Mouse (Mus musculus) embryonic fibroblast, embryonic 13.5 days (primary cell): ENCODE measurements at regions not wholly inside any gene's neighbourhood (a gene's known extent, or its start where the extent isn't known, plus 50 kb on each side); places are given as distances from the start of the nearest gene placed in this dataset.

Source experiments
- H3K27ac ChIP-seq: 2 replicates; pipeline ENCODE4 v1.5.1; 2012; ENCODE audit warnings: low read length, control low read depth, inconsistent platforms; ENCODE audit not compliant: insufficient read depth
- H3K4me1 ChIP-seq: 2 replicates; pipeline ENCODE4 v1.6.1; 2011; ENCODE audit warnings: low read length; ENCODE audit not compliant: control insufficient read depth, insufficient read depth
- H3K4me3 ChIP-seq: 2 replicates; pipeline ENCODE4 v1.5.1; 2011; ENCODE audit warnings: mild to moderate bottlenecking, control low read depth, low read length; ENCODE audit not compliant: insufficient read depth
- CTCF ChIP-seq: IDR thresholded peaks from 2 replicates; pipeline ENCODE4 v1.5.1; 2011; ENCODE audit warnings: mild to moderate bottlenecking, control low read depth, low read length, moderate library complexity, borderline replicate concordance; ENCODE audit not compliant: insufficient read depth
- POLR2A ChIP-seq: IDR thresholded peaks from 2 replicates; pipeline ENCODE4 v1.6.1; 2011; ENCODE audit warnings: low read depth, mild to moderate bottlenecking, control low read depth, low read length, moderate library complexity

DNA sequence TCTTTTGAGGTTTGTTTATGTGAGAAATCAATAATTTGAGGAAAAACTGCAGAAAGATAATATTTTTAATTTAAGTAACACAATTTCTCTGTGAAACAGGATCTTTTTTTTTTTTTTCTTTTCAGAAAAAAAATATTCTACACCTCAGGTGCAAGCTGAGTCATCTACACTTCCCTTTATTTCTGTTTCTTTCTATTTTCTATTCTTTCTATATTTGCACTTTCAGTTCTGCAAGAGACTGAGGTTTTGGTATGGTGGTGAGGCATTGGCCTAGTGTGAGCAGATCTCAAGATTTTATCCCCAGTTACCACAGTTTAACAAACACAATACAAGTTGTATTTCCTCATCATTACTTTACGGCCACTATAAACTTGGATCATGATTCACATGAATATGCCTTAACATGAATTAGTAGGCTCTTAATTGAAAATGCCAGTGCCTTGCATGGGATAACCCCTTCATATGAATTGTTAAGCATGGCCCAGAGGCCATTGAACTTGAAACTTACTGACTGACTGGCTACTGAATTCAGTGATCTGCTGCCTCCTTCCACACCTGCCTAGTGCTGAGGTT, 1278.1 kb downstream of the Stim2 start:
- no peak overlapping the region for H3K27ac ChIP-seq
- H3K4me1 ChIP-seq, result no peaks in the 10 kb centered on the region
- TF ChIP-seq CTCF, result no peak
- no peak for TF ChIP-seq POLR2A
- no peak overlapping the region for H3K4me3 ChIP-seq

DNA sequence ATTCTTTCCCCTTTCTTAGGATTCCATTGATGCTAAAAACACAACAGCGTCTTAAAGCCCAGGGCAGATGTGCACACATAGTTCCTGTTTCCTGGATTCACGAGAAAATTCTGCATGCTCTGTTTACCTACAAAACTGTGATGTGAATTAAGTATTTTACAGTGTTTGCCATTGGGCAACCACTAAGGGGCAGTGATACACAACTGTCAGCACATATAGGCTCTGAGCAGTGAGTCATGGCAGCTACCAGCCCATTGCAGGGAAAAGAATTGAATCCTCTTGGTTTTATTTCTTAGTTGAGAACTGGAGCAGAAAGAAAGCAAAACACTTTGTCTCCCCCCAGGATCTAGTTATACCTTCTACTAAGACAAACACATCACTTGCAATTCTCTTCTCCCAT, 1295.0 kb downstream of the Stim2 start:
- no peak overlapping the region for H3K27ac ChIP-seq
- TF ChIP-seq POLR2A (no peak), CTCF (peak; percentile 27; the same call in 1 of the 2 replicates)
- no peak overlapping the region for H3K4me3 ChIP-seq
- no peaks in the 10 kb centered on the region for H3K4me1 ChIP-seq

DNA sequence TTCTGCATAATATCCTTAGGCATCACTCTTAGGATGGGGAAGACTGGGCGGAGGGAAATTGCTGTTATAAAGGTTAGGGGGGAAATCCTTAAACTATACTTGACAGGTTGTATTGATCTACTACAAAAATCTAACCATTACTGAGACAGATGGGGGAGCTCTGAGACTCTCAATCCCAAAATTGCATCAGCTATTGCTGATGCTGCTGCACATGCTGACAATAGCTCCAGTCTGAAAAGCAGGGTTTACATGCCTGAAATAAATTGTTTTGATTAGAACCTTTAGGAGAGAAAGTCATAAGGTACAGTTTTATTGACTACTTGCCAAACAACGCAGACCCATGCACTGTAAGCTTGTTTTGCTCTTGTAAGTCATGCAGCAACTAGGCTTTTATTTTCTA, 1295.7 kb downstream of the Stim2 start:
- Histone ChIP-seq H3K27ac (no peak overlapping the region), H3K4me3 (no peak overlapping the region), H3K4me1 (no peaks in the 10 kb centered on the region)
- TF ChIP-seq POLR2A, result no peak
- no peak for TF ChIP-seq CTCF

DNA sequence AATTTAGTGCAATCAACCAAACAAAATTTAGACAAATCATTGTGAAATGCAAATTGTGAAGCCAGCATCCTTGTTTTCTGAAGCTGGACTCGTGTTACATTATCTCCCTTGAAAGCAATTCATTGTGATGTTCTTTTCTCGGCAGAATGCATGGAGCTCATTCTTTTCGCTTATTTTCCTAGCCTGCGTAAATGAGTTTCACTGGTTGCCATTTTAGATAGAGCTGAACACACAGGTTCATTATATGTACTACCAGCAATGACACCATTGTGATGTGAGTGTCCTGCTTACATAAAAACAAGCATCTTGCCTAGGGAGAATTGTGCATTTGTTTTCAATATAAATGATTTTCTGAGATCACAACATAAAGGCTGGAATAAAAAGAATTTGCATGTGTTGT, 1296.5 kb downstream of the Stim2 start:
- Histone ChIP-seq H3K4me1 (no peaks in the 10 kb centered on the region), H3K4me3 (no peak overlapping the region), H3K27ac (no peak overlapping the region)
- TF ChIP-seq CTCF (no peak), POLR2A (no peak)

DNA sequence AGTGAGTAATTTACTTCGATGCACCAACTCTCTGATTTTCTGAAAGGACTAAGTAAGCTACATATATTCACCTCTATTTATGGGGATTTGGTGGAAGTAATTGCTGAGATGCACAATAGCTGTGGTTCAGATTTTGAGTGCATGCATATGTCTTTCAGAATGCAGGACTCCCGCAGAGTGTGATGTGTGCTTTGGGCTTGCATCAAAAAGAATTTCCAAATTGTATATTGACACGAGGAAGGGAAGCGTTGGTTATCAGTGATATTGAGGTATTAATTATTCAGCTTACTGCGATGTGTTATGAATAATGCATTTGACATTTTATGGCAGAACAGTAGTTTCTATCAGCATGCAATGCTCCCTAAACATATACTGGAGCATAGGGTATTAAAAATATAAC, 1303.2 kb downstream of the Stim2 start:
- TF ChIP-seq CTCF, result no peak
- no peak for TF ChIP-seq POLR2A
- H3K4me1 ChIP-seq, result no peaks in the 10 kb centered on the region
- no peak overlapping the region for H3K4me3 ChIP-seq
- no peak overlapping the region for H3K27ac ChIP-seq

DNA sequence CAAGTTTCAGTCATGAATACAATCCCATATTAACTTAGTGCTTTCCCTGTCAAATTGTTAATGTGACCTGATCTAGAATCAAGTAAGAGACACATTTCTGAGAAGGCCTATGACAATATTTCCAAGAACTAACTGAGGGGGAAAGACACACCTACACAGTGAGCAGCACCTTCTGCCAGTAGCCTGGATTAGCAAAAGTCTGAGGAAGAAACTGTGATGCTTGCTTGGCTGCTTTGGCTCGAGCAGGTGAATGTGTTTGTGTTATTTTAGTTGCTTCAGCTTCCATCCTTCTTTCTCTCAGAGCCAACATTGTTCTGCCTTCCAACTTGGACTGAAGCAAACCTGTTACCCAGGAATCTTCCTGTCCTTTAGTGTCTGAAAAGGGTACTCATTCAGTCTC, 1347.7 kb downstream of the Stim2 start:
- Histone ChIP-seq H3K4me1 (no peaks in the 10 kb centered on the region), H3K4me3 (no peak overlapping the region), H3K27ac (no peak overlapping the region)
- TF ChIP-seq POLR2A (no peak), CTCF (no peak)

DNA sequence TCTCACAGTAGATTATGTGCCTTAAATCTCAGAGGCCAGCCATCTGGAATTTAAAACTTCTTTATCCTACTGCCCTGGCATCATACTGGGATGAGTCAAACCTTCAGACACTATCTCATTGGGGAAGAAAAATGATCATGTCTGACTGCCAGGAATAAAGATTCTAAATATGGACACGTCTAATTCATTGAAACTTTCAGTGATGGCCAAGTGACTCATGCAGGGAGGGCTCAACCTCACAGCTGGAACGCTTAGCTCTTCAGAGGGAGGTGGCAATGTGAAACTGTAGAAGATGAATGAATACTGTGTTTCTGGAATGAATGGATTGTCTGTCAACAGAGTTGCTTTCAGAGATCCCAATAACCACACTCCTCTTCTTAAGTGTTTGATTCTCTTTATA, 1357.2 kb downstream of the Stim2 start:
- Histone ChIP-seq H3K4me1 (no peaks in the 10 kb centered on the region), H3K4me3 (no peak overlapping the region), H3K27ac (peak overlapping the region; percentile 71)
- TF ChIP-seq POLR2A (no peak), CTCF (no peak)

DNA sequence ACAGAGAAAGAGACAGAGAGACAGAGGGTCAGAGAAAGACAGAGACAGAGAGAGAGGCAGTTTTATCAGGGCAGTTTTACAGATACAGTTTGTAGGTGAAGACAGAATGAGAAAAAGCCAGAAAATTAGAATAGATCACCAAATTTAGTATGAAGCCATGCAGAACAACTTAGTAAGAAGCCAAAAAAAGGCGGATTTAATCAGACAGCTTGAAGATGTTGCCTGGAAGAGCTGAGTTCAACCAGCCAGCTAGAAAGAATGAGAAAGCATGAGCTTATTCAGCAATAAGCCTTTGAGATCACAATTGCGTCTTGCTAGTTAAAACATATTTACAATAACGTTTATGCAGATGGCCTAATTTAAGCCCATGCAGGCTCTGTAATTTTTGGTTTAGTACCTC, 1376.0 kb downstream of the Stim2 start:
- H3K4me3 ChIP-seq, result no peak overlapping the region
- TF ChIP-seq POLR2A (no peak), CTCF (no peak)
- no peaks in the 10 kb centered on the region for H3K4me1 ChIP-seq
- H3K27ac ChIP-seq, result no peak overlapping the region

DNA sequence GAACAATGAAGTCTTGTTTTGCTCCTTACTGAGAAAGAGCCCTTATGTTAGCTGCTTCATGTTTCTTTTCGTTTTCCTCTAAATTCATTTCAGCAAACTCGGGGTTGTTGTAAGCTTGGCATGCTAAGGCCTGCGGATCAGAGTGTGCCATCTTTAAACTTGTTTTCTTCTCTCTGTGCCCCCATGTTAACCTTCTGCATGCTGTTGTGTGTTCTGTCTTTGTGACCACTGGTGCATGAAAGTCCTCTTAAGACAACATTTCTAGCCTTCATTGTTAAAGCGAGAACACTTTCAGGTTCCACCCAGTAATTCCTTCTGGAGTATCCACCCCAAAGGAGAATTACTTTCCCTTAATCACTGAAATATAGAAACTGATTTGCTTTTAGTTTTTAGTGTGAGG, 1392.5 kb downstream of the Stim2 start:
- Histone ChIP-seq H3K27ac (no peak overlapping the region), H3K4me3 (no peak overlapping the region), H3K4me1 (no peaks in the 10 kb centered on the region)
- TF ChIP-seq CTCF (no peak), POLR2A (no peak)

DNA sequence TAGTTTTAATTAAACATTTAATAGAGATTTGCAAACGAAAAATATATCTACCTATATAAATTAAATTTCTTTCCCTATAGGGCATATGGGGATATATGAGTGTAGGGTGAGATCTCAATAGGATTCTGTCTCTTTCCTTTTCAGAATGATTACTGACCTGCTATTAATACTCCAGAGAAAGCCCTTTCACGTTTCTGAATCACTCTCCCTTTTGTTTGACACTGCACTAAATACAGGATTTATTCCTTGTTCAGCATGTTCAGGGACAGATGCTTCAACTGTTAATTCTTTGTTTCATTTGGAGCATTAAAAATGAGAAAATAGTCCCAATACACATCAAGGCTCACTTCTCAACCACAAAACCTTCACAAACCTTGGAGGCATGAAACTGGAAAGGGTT, 1397.7 kb downstream of the Stim2 start:
- TF ChIP-seq CTCF (no peak), POLR2A (no peak)
- Histone ChIP-seq H3K4me1 (no peaks in the 10 kb centered on the region), H3K4me3 (no peak overlapping the region), H3K27ac (no peak overlapping the region)

DNA sequence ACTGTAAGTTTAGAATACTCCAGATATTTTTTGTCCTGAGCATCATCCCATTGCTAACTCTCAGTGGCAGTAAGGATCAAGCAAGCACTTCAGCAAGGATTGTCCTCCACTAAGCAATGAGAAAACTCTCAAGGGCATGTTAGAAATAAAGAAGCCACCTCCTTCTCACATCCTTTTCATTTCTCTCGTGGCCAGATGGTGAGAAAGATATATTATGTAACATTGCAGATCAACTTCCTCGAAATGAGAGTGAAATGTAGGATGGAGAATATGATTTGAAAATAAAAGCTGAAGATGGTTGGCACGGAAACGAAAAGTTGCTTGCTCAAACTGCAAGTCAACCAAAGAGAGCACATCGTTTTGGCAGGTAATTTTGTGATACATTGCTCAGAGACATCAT, 1417.8 kb downstream of the Stim2 start:
- Histone ChIP-seq H3K4me3 (no peak overlapping the region), H3K4me1 (no peaks in the 10 kb centered on the region)
- TF ChIP-seq POLR2A, result no peak
- no peak for TF ChIP-seq CTCF

More for the DNA sequence above, 1417.8 kb downstream of the Stim2 start:
- no peak overlapping the region for H3K27ac ChIP-seq
